Mouse (Mus musculus) forebrain, embryonic 15.5 days (tissue): ENCODE results near the gene Slco2b1. TPM values are rescaled to one million over a fixed set of nuclear protein-coding genes. Genes with fewer than 3 reads are reported as not detected.
"Not testable (repeated sequence)": the region's sequence is repeated elsewhere in the genome, so short reads cannot be mapped to it uniquely, and the experiment has no call there.

ENCODE experiments used
- ATAC-seq: fragments of 200-750 bp; cut with Nextera tagmentation; replicated peaks from 2 replicates; pipeline ENCODE4 v1.8.0; 2017; ENCODE audit warnings: mild to moderate bottlenecking, moderate TSS enrichment, moderate library complexity
- H3K27ac ChIP-seq: fragments of 300-500 bp; sonication (generic); replicated peaks from 2 replicates; pipeline ENCODE4 v1.5.1; 2015; ENCODE audit warnings: mild to moderate bottlenecking, inconsistent platforms
- H3K27me3 ChIP-seq: fragments of 300-500 bp; sonication (generic); 2 replicates; pipeline ENCODE4 v1.6.1; 2015; ENCODE audit warnings: inconsistent platforms
- H3K36me3 ChIP-seq: fragments of 300-500 bp; sonication (generic); 2 replicates; pipeline ENCODE4 v1.6.1; 2015; ENCODE audit warnings: mild to moderate bottlenecking, inconsistent platforms
- H3K4me1 ChIP-seq: fragments of 300-500 bp; sonication (generic); 2 replicates; pipeline ENCODE4 v1.6.1; 2015; ENCODE audit warnings: inconsistent platforms
- H3K4me2 ChIP-seq: fragments of 300-500 bp; sonication (generic); replicated peaks from 2 replicates; pipeline ENCODE4 v1.6.1; 2015; ENCODE audit warnings: mild to moderate bottlenecking, inconsistent platforms
- H3K4me3 ChIP-seq: fragments of 300-500 bp; sonication (generic); 2 replicates; pipeline ENCODE4 v1.5.1; 2015; ENCODE audit warnings: mild to moderate bottlenecking, inconsistent platforms
- H3K9ac ChIP-seq: fragments of 300-500 bp; sonication (generic); replicated peaks from 2 replicates; pipeline ENCODE4 v1.6.1; 2015; ENCODE audit warnings: mild to moderate bottlenecking, inconsistent platforms
- H3K9me3 ChIP-seq: fragments of 300-500 bp; sonication (generic); 2 replicates; pipeline ENCODE4 v1.6.1; 2016; ENCODE audit warnings: inconsistent platforms
- WGBS: fragments of 180-500 bp; shearing (Covaris S2); methylation state at CpG from one replicate; pipeline ENCODE4 v1.1.7; 2015; ENCODE audit warnings: mixed read lengths; 5-methylcytosine and 5-hydroxymethylcytosine counted together
- polyA plus RNA-seq: library from polyadenylated mRNA; unstranded; fragments of >200 nt; fragmentation: Nextera tagmentation; extraction: Ambion mirVana; gene quantifications from 2 replicates; pipeline ENCODE4 v1.2.1, GENCODE M21; 2015

Gene Slco2b1
- 4.5 and 4.9 TPM in 2 replicates for polyA plus RNA-seq

- WGBS, result 85% methylated on average over 8 of the region's 8 CpGs
Observed at GRCm38 (mm10) chr7:99711166-99711565, at the start of gene Slco2b1. Gene Slco2b1, minus strand, starts transcription at chr7:99711340.

GRCm38 (mm10) chr7:99739276-99739675 is 28.1 kb upstream of the Slco2b1 start:
- 0 out of 2 replicates have a peak, but pooled peaks cover 2% of the 10 kb centered on the region for H3K4me1 ChIP-seq
- H3K9me3 ChIP-seq, result no peaks in the 10 kb centered on the region
- no peaks in the 10 kb centered on the region for H3K27me3 ChIP-seq
- WGBS, result 41% methylated on average over 9 of the region's 9 CpGs
- no peak for ATAC-seq
- no peak overlapping the region for H3K4me3 ChIP-seq
- H3K36me3 ChIP-seq, result no peaks in the 10 kb centered on the region
- H3K4me2 ChIP-seq, result no peak overlapping the region
- H3K27ac ChIP-seq, result no peak overlapping the region
- H3K9ac ChIP-seq, result no peak overlapping the region

More at GRCm38 (mm10) chr7:99711166-99711565, at the start of gene Slco2b1:
- H3K36me3 ChIP-seq, result no peaks in the 10 kb centered on the region
- no peaks in the 10 kb centered on the region for H3K27me3 ChIP-seq
- no peak within 1 kb of the TSS for H3K4me3 ChIP-seq
- H3K9ac ChIP-seq, result no peak within 1 kb of the TSS
- H3K4me2 ChIP-seq, result no peak within 1 kb of the TSS
- no peaks in the 10 kb centered on the region; the same call in 1 of the 2 replicates for H3K4me1 ChIP-seq
- H3K9me3 ChIP-seq, result no peaks in the 10 kb centered on the region
- no peak for ATAC-seq
- no peak within 1 kb of the TSS for H3K27ac ChIP-seq

DNA sequence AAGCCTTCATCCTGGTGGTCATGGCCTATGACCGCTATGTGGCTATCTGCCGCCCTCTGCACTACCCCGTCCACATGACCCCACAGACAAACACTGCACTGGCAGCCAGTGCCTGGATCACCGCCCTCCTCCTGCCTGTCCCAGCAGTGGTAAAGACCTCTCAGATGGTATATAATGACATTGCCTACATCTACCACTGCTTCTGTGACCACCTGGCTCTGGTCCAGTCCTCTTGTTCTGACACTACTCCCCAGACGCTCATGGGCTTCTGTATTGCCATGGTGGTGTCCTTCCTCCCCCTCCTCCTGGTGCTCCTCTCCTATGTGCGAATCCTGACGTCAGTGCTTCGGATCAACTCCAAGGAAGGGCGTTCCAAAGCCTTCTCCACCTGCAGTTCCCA is 24.4 kb upstream of the Slco2b1 start:
- not testable (repeated sequence) for ATAC-seq, H3K9ac ChIP-seq, H3K9me3 ChIP-seq, H3K4me3 ChIP-seq, H3K4me1 ChIP-seq, H3K36me3 ChIP-seq, H3K27ac ChIP-seq, H3K4me2 ChIP-seq, H3K27me3 ChIP-seq
- WGBS, result 95% methylated on average over 9 of the region's 9 CpGs

- no peak overlapping the region for H3K9ac ChIP-seq
- 0 out of 2 replicates have a peak, but pooled peaks cover 2% of the 10 kb centered on the region for H3K4me1 ChIP-seq
- 93% methylated on average over 2 of the region's 2 CpGs for WGBS
- no peak overlapping the region for H3K4me2 ChIP-seq
- no peaks in the 10 kb centered on the region for H3K9me3 ChIP-seq
- ATAC-seq, result no peak
- no peaks in the 10 kb centered on the region for H3K36me3 ChIP-seq
- H3K27ac ChIP-seq, result no peak overlapping the region
- H3K27me3 ChIP-seq, result no peaks in the 10 kb centered on the region
- no peak overlapping the region for H3K4me3 ChIP-seq
Observed at GRCm38 (mm10) chr7:99734612-99735011, 23.5 kb upstream of the Slco2b1 start.

DNA sequence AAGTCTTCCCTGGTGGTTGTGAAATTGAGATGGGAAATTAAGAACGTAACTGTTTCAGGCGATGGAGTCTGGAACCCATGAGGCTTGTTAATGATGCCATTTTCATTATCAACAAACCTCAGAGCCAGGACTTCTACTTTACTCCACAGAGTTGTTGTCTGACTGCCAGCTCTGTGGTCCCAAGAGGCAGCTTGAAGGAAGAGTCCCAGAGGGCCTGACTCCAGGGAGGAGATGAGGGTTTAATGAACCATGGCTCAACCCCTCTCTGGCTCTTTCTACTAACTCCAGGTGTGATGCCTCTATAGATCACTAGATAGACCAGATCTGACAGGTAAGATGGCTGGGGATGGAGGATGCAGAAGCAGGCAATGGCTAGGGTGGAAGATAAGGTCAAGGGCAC is 18.8 kb upstream of the Slco2b1 start, which contains the start of gene Olfr520:
Olfr520 (plus strand) TSS at position 301 of the 400 bp plus-strand sequence.
- H3K9me3 ChIP-seq, result peaks cover 7% of the 10 kb centered on the region; the same call in 1 of the 2 replicates
- no peaks in the 10 kb centered on the region for H3K4me1 ChIP-seq
- H3K4me3 ChIP-seq, result no peak within 1 kb of the TSS
- no peak within 1 kb of the TSS for H3K4me2 ChIP-seq
- no peaks in the 10 kb centered on the region for H3K27me3 ChIP-seq
- H3K9ac ChIP-seq, result no peak within 1 kb of the TSS
- no peak for ATAC-seq
- H3K27ac ChIP-seq, result no peak within 1 kb of the TSS
- 94% methylated on average over 2 of the region's 2 CpGs for WGBS
- no peaks in the 10 kb centered on the region for H3K36me3 ChIP-seq

GRCm38 (mm10) chr7:99716536-99716935 is 5.4 kb upstream of the Slco2b1 start:
- H3K27ac ChIP-seq, result no peak overlapping the region
- H3K9me3 ChIP-seq, result no peaks in the 10 kb centered on the region
- H3K9ac ChIP-seq, result no peak overlapping the region
- no peak overlapping the region for H3K4me2 ChIP-seq
- no peaks in the 10 kb centered on the region for H3K36me3 ChIP-seq
- no peak for ATAC-seq
- 92% methylated on average over 2 of the region's 2 CpGs for WGBS
- H3K4me1 ChIP-seq, result no peaks in the 10 kb centered on the region
- H3K27me3 ChIP-seq, result no peaks in the 10 kb centered on the region
- no peak overlapping the region for H3K4me3 ChIP-seq

- Histone ChIP-seq H3K4me2 (no peak overlapping the region), H3K9ac (no peak overlapping the region), H3K36me3 (no peaks in the 10 kb centered on the region), H3K27me3 (no peaks in the 10 kb centered on the region), H3K4me1 (no peaks in the 10 kb centered on the region; the same call in 1 of the 2 replicates), H3K9me3 (no peaks in the 10 kb centered on the region), H3K27ac (no peak overlapping the region), H3K4me3 (no peak overlapping the region)
- no peak for ATAC-seq
- 95% methylated on average over 4 of the region's 4 CpGs for WGBS
Observed at GRCm38 (mm10) chr7:99712431-99712830, 1.3 kb upstream of the Slco2b1 start.

DNA sequence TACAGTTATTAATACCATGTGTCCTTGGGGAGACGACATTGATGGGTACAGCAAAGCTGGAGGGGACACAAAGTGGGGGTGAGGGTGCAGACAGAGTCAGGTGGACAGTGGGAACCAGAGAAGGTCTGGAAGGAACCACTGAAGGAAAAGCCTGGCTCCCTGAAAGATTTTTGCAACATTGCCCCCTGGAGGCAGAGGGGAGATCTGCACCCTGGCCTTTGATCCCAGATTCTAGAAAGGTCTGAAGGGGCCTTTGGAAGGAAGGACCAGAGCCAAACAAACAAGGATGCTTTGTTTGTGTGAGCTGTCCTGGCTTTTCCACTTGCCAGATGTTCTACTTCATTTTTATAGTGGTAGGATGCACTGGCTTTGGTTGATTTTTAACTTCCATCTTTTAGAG is 664 bp downstream of the Slco2b1 start:
- Histone ChIP-seq H3K27me3 (no peaks in the 10 kb centered on the region), H3K9me3 (no peaks in the 10 kb centered on the region), H3K4me1 (no peaks in the 10 kb centered on the region; the same call in 1 of the 2 replicates), H3K27ac (no peak overlapping the region), H3K9ac (no peak overlapping the region), H3K4me2 (no peak overlapping the region), H3K4me3 (no peak overlapping the region), H3K36me3 (no peaks in the 10 kb centered on the region)
- no peak for ATAC-seq
- 23% methylated on average over 1 of the region's 1 CpGs for WGBS

DNA sequence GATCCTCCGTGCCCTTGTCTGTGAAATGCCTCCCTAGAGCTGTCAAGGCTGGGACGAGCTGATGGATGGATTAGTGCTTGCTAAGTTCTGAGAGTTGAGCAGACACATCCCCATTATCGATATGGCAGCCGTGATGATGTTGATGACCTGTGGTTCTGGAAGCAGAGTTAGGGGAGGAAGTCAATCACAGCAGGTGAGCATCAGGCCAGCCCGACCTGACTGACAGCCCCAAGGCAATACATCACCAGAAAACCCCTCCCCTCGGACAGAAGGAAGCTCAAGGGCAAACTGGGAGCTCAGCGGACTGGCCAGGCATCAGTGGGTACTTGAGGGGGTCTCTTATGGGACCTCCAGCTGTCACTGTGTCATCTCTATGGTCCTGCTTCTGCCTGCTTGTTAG is 1.1 kb downstream of the Slco2b1 start:
- ATAC-seq, result no peak
- no peak overlapping the region for H3K27ac ChIP-seq
- WGBS, result 77% methylated on average over 7 of the region's 7 CpGs

DNA sequence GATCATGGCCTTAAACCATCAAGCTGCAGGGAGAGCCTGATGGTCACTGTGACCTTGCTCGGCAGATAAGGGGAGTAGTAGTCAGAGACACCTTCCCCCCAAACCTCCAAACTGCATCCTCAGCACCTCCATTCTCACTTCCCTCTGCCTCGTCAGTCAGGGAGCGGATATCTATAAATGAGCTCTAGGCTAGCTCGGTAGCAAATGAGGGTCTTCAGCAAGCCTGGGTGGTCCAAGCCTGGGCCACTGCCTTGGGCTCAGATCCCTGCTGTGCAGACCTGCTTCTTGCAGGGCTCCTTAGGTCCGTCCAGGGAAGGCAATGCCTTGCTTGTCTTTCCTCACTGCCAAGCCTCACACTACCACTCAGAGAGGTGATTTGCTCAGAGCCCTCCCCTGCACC is 2.4 kb downstream of the Slco2b1 start:
- Histone ChIP-seq H3K4me3 (no peak overlapping the region), H3K4me2 (no peak overlapping the region), H3K9me3 (no peaks in the 10 kb centered on the region), H3K27ac (no peak overlapping the region), H3K4me1 (no peaks in the 10 kb centered on the region; the same call in 1 of the 2 replicates), H3K27me3 (no peaks in the 10 kb centered on the region), H3K9ac (no peak overlapping the region), H3K36me3 (no peaks in the 10 kb centered on the region)
- WGBS, result 72% methylated on average over 5 of the region's 5 CpGs
- no peak for ATAC-seq

More for the DNA sequence above, 1.1 kb downstream of the Slco2b1 start:
- H3K36me3 ChIP-seq, result no peaks in the 10 kb centered on the region
- no peak overlapping the region for H3K4me3 ChIP-seq
- H3K27me3 ChIP-seq, result no peaks in the 10 kb centered on the region
- H3K9ac ChIP-seq, result no peak overlapping the region
- no peaks in the 10 kb centered on the region; the same call in 1 of the 2 replicates for H3K4me1 ChIP-seq
- H3K4me2 ChIP-seq, result no peak overlapping the region
- H3K9me3 ChIP-seq, result no peaks in the 10 kb centered on the region

GRCm38 (mm10) chr7:99708301-99708721 is 2.8 kb downstream of the Slco2b1 start:
- H3K9ac ChIP-seq, result no peak overlapping the region
- no peaks in the 10 kb centered on the region; the same call in 1 of the 2 replicates for H3K4me1 ChIP-seq
- no peak overlapping the region for H3K4me3 ChIP-seq
- H3K9me3 ChIP-seq, result no peaks in the 10 kb centered on the region
- peak; percentile 35; the same call in 1 of the 2 replicates for ATAC-seq
- H3K4me2 ChIP-seq, result no peak overlapping the region
- H3K36me3 ChIP-seq, result no peaks in the 10 kb centered on the region
- H3K27ac ChIP-seq, result no peak overlapping the region
- WGBS, result 48% methylated on average over 8 of the region's 8 CpGs
- no peaks in the 10 kb centered on the region for H3K27me3 ChIP-seq

DNA sequence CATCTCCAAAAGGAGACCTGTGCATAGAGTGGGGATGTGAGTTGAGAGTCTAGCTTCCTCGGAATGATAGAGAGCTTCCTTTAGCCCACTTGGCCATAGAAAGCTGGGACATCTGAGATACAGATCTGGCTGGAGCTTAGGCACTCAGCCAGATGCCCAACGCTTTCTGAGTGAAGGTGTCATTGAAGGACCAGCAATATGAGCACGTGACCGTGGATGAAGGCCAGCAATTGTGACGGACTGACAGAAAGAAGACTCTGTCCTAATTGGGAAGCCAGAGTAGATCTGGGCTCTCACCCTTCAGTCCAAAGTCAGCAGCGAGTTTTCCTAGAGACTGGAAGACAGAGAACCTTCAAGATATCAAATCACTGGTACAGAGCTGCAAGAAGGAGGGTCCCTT is 3.5 kb downstream of the Slco2b1 start:
- no peak overlapping the region for H3K27ac ChIP-seq
- WGBS, result 84% methylated on average over 6 of the region's 6 CpGs
- H3K36me3 ChIP-seq, result no peaks in the 10 kb centered on the region
- H3K4me1 ChIP-seq, result no peaks in the 10 kb centered on the region; the same call in 1 of the 2 replicates
- no peak overlapping the region for H3K9ac ChIP-seq
- no peak for ATAC-seq
- H3K4me3 ChIP-seq, result no peak overlapping the region
- H3K27me3 ChIP-seq, result no peaks in the 10 kb centered on the region
- no peaks in the 10 kb centered on the region for H3K9me3 ChIP-seq
- H3K4me2 ChIP-seq, result no peak overlapping the region

DNA sequence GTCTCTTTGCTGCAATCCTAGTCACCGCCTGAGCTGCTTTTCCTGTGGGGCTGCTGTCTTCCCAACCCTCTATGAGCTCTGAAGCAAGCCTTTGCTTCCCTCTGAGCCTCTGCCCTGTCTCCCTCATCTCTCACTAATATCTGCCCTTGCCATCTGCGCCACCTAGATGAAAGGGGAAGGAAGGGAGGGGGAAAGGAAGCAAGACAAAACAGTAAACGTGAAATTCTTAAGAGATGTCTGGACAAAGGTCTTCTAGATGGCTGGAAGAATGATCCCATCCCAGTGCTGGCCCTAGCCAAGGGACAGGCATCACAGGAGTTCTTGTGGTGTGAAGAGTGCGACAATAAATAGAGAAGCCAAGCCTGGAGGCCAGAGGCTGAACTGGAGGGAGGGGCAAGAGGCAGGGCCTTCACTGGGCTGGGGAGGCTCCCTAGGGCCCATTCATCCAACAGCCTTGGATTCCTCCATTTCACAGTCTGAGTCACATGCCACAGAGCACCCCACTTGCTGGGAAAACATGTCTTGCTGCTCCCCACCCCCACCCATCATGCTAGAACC is 4.0 kb downstream of the Slco2b1 start:
- Histone ChIP-seq H3K4me2 (no peak overlapping the region), H3K9me3 (no peaks in the 10 kb centered on the region), H3K4me3 (no peak overlapping the region), H3K4me1 (no peaks in the 10 kb centered on the region; the same call in 1 of the 2 replicates), H3K9ac (no peak overlapping the region), H3K36me3 (no peaks in the 10 kb centered on the region), H3K27ac (no peak overlapping the region), H3K27me3 (no peaks in the 10 kb centered on the region)
- 61% methylated on average over 4 of the region's 4 CpGs for WGBS
- no peak for ATAC-seq
